Mouse (Mus musculus): ENCODE data around the gene Bcl2l14. TPM values are rescaled to one million over a fixed set of nuclear protein-coding genes. Genes with fewer than 3 reads are reported as not detected.

Bcl2l14 gene
- polyA plus RNA-seq, 1 experiment, result 2.1 TPM

GRCm38 (mm10) chr6:134381462-134381861 is 14.7 kb upstream of the Bcl2l14 start:
- Histone ChIP-seq H3K4me1 (replicated peaks; ENCODE audit: control insufficient read depth, insufficient read depth, low read length) (no peaks in the 10 kb centered on the region), H3K27me3 (ENCODE audit: control insufficient read depth, insufficient read depth, low read length) (no peaks in the 10 kb centered on the region), H3K27ac (ENCODE audit: control insufficient read depth, insufficient read depth, low read length) (no peak overlapping the region), H3K36me3 (ENCODE audit: control insufficient read depth, insufficient read depth, low read length) (no peaks in the 10 kb centered on the region), H3K4me3 (ENCODE audit: control insufficient read depth, insufficient read depth, low read length) (no peak overlapping the region)
- no peak for TF ChIP-seq CTCF (IDR thresholded peaks at IDR 0.05; ENCODE audit: borderline replicate concordance, control insufficient read depth, extremely low read depth, insufficient read depth, low read length, poor library complexity)
- DNase-seq, result no peak
- WGBS, result 96% methylated on average over 6 of the region's 6 CpGs

- H3K27ac ChIP-seq (ENCODE audit: control insufficient read depth, insufficient read depth, low read length), result no peak overlapping the region
- no peak for DNase-seq
- TF ChIP-seq POLR2A (IDR thresholded peaks at IDR 0.05; ENCODE audit: control insufficient read depth, extremely low read depth, insufficient read depth, low read length, poor library complexity), result no peak
- no peak for TF ChIP-seq CTCF (IDR thresholded peaks at IDR 0.05; ENCODE audit: borderline replicate concordance, control insufficient read depth, extremely low read depth, insufficient read depth, low read length, poor library complexity)
- no peaks in the 10 kb centered on the region for H3K4me1 ChIP-seq (replicated peaks; ENCODE audit: control insufficient read depth, insufficient read depth, low read length)
- WGBS, result 96% methylated on average over 6 of the region's 6 CpGs
- H3K36me3 ChIP-seq (ENCODE audit: control insufficient read depth, insufficient read depth, low read length), result no peaks in the 10 kb centered on the region
- H3K4me3 ChIP-seq (ENCODE audit: control insufficient read depth, insufficient read depth, low read length), result no peak overlapping the region
- H3K27me3 ChIP-seq (ENCODE audit: control insufficient read depth, insufficient read depth, low read length), result no peaks in the 10 kb centered on the region
These were observed 10.2 kb upstream of the Bcl2l14 start for GRCm38 (mm10) chr6:134385931-134386330.

DNA sequence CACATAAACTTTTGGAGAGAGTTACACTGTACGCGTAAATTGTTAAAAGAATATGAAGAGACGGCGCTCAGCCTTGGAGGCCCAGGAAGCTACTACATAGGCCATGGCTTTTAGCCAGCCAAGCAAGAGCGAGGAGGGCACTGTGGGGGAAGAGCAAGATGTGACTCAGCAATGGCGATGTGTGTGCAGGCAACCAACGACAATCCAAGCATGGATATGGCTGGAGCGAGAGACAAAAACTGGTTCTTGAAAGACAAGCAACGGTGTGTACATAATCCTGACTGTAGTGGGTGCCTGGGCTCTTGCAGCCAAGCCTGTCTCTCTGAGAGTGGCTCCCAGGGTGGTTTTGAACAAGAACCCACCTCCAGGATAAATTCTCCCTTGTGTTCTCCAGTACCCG is 8.7 kb upstream of the Bcl2l14 start:
- no peaks in the 10 kb centered on the region for H3K36me3 ChIP-seq (ENCODE audit: control insufficient read depth, insufficient read depth, low read length)
- H3K27ac ChIP-seq (ENCODE audit: control insufficient read depth, insufficient read depth, low read length), result no peak overlapping the region
- H3K4me3 ChIP-seq (ENCODE audit: control insufficient read depth, insufficient read depth, low read length), result no peak overlapping the region
- no peaks in the 10 kb centered on the region for H3K27me3 ChIP-seq (ENCODE audit: control insufficient read depth, insufficient read depth, low read length)
- no peak for TF ChIP-seq CTCF (IDR thresholded peaks at IDR 0.05; ENCODE audit: borderline replicate concordance, control insufficient read depth, extremely low read depth, insufficient read depth, low read length, poor library complexity)
- TF ChIP-seq POLR2A (IDR thresholded peaks at IDR 0.05; ENCODE audit: control insufficient read depth, extremely low read depth, insufficient read depth, low read length, poor library complexity), result no peak
- DNase-seq, result no peak
- 89% methylated on average over 10 of the region's 10 CpGs for WGBS
- H3K4me1 ChIP-seq (replicated peaks; ENCODE audit: control insufficient read depth, insufficient read depth, low read length), result no peaks in the 10 kb centered on the region

GRCm38 (mm10) chr6:134388424-134389110 is 7.6 kb upstream of the Bcl2l14 start:
- no peak overlapping the region for H3K4me3 ChIP-seq (ENCODE audit: control insufficient read depth, insufficient read depth, low read length)
- DNase-seq, result no peak
- H3K4me1 ChIP-seq (replicated peaks; ENCODE audit: control insufficient read depth, insufficient read depth, low read length), result no peaks in the 10 kb centered on the region
- H3K27ac ChIP-seq (ENCODE audit: control insufficient read depth, insufficient read depth, low read length), result no peak overlapping the region
- TF ChIP-seq CTCF (IDR thresholded peaks at IDR 0.05; ENCODE audit: borderline replicate concordance, control insufficient read depth, extremely low read depth, insufficient read depth, low read length, poor library complexity), result no peak
- TF ChIP-seq POLR2A (IDR thresholded peaks at IDR 0.05; ENCODE audit: control insufficient read depth, extremely low read depth, insufficient read depth, low read length, poor library complexity), result no peak
- no peaks in the 10 kb centered on the region for H3K36me3 ChIP-seq (ENCODE audit: control insufficient read depth, insufficient read depth, low read length)
- WGBS, result 76% methylated on average over 24 of the region's 24 CpGs
- no peaks in the 10 kb centered on the region for H3K27me3 ChIP-seq (ENCODE audit: control insufficient read depth, insufficient read depth, low read length)

GRCm38 (mm10) chr6:134389248-134389891 is 6.7 kb upstream of the Bcl2l14 start:
- H3K27me3 ChIP-seq (ENCODE audit: control insufficient read depth, insufficient read depth, low read length), result no peaks in the 10 kb centered on the region
- DNase-seq, result peak; percentile 74
- H3K36me3 ChIP-seq (ENCODE audit: control insufficient read depth, insufficient read depth, low read length), result no peaks in the 10 kb centered on the region
- WGBS, result 18% methylated on average over 11 of the region's 11 CpGs
- TF ChIP-seq POLR2A (IDR thresholded peaks at IDR 0.05; ENCODE audit: control insufficient read depth, extremely low read depth, insufficient read depth, low read length, poor library complexity) (no peak), CTCF (IDR thresholded peaks at IDR 0.05; ENCODE audit: borderline replicate concordance, control insufficient read depth, extremely low read depth, insufficient read depth, low read length, poor library complexity) (no peak)
- H3K27ac ChIP-seq (ENCODE audit: control insufficient read depth, insufficient read depth, low read length), result no peak overlapping the region
- H3K4me1 ChIP-seq (replicated peaks; ENCODE audit: control insufficient read depth, insufficient read depth, low read length), result no peaks in the 10 kb centered on the region
- no peak overlapping the region for H3K4me3 ChIP-seq (ENCODE audit: control insufficient read depth, insufficient read depth, low read length)

DNA sequence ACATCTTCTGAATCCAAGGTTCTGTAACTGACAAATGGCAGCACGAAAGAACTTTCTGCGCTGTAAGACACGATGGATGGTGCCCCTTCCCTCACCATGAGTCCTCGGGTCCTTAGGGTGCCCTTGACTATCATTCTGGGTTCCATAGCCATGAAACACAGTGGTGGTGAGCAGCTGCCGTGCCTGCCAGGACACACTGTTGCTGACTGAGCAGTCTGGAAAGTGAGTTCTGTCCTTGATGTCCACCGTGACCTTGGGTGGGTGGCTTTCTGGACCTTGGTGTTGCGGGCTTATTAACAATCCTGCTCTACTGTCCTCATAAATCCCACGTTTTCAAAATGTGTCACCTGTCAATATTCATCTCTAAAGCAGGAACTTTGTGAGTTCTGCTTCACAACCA is 6.2 kb upstream of the Bcl2l14 start:
- Histone ChIP-seq H3K27ac (ENCODE audit: control insufficient read depth, insufficient read depth, low read length) (no peak overlapping the region), H3K4me1 (replicated peaks; ENCODE audit: control insufficient read depth, insufficient read depth, low read length) (no peaks in the 10 kb centered on the region), H3K4me3 (ENCODE audit: control insufficient read depth, insufficient read depth, low read length) (no peak overlapping the region), H3K36me3 (ENCODE audit: control insufficient read depth, insufficient read depth, low read length) (no peaks in the 10 kb centered on the region), H3K27me3 (ENCODE audit: control insufficient read depth, insufficient read depth, low read length) (no peaks in the 10 kb centered on the region)
- TF ChIP-seq POLR2A (IDR thresholded peaks at IDR 0.05; ENCODE audit: control insufficient read depth, extremely low read depth, insufficient read depth, low read length, poor library complexity) (no peak), CTCF (IDR thresholded peaks at IDR 0.05; ENCODE audit: borderline replicate concordance, control insufficient read depth, extremely low read depth, insufficient read depth, low read length, poor library complexity) (no peak)
- no peak for DNase-seq
- WGBS, result 75% methylated on average over 8 of the region's 8 CpGs
